Mouse (Mus musculus) lung, embryonic 16.5 days (tissue): ENCODE results near the gene Cdk10. TPM values are rescaled to one million over a fixed set of nuclear protein-coding genes. Genes with fewer than 3 reads are reported as not detected.

Experiments used
- ATAC-seq: fragments of 200-750 bp; cut with Nextera tagmentation; 2 replicates; pipeline ENCODE4 v1.8.0; 2017; ENCODE audit warnings: low read depth, mild to moderate bottlenecking, moderate library complexity
- H3K27ac ChIP-seq: fragments of 300-500 bp; sonication (generic); 2 replicates; pipeline ENCODE4 v1.5.1; 2014; ENCODE audit warnings: mild to moderate bottlenecking, control low read depth, low read length
- H3K27me3 ChIP-seq: fragments of 300-500 bp; sonication (generic); 2 replicates; pipeline ENCODE4 v1.6.1; 2014; ENCODE audit warnings: low read depth, low read length, mixed read lengths; ENCODE audit not compliant: control insufficient read depth, insufficient read depth
- H3K36me3 ChIP-seq: fragments of 300-500 bp; sonication (generic); 2 replicates; pipeline ENCODE4 v1.6.1; 2014; ENCODE audit warnings: low read length; ENCODE audit not compliant: control insufficient read depth, insufficient read depth
- H3K4me1 ChIP-seq: fragments of 300-500 bp; sonication (generic); replicated peaks from 2 replicates; pipeline ENCODE4 v1.6.1; 2014; ENCODE audit warnings: low read length, mixed read lengths; ENCODE audit not compliant: control insufficient read depth, insufficient read depth
- H3K4me2 ChIP-seq: fragments of 300-500 bp; sonication (generic); 2 replicates; pipeline ENCODE4 v1.6.1; 2014; ENCODE audit warnings: low read depth, low read length, control low read depth
- H3K4me3 ChIP-seq: fragments of 300-500 bp; sonication (generic); 2 replicates; pipeline ENCODE4 v1.5.1; 2014; ENCODE audit warnings: mild to moderate bottlenecking, low read length, control low read depth
- H3K9ac ChIP-seq: fragments of 300-500 bp; sonication (generic); 2 replicates; pipeline ENCODE4 v1.6.1; 2014; ENCODE audit warnings: low read length, control low read depth
- H3K9me3 ChIP-seq: fragments of 300-500 bp; sonication (generic); 2 replicates; pipeline ENCODE4 v1.6.1; 2016; ENCODE audit warnings: low read length; ENCODE audit not compliant: control insufficient read depth
- WGBS: fragments of 180-500 bp; shearing (Covaris S2); extraction: QIAGEN DNeasy Blood & Tissue Kit; methylation state at CpG from one replicate; pipeline ENCODE4 v1.1.7; 2014; 5-methylcytosine and 5-hydroxymethylcytosine counted together
- polyA plus RNA-seq: library from polyadenylated mRNA; unstranded; fragments of >200 nt; fragmentation: Nextera tagmentation; extraction: Ambion mirVana; gene quantifications from 2 replicates; pipeline ENCODE4 v1.2.1, GENCODE M21; 2015

The Cdk10 gene
- polyA plus RNA-seq, 1 experiment from 2014 or later, result 30.1 TPM

- Histone ChIP-seq H3K9me3 (no peaks in the 10 kb centered on the region), H3K4me2 (no peak overlapping the region), H3K36me3 (peaks cover 2% of the 10 kb centered on the region; the same call in 1 of the 2 replicates), H3K9ac (no peak overlapping the region), H3K27ac (no peak overlapping the region), H3K27me3 (no peaks in the 10 kb centered on the region), H3K4me1 (no peaks in the 10 kb centered on the region), H3K4me3 (no peak overlapping the region)
- WGBS, result 75% methylated on average over 7 of the region's 7 CpGs
- ATAC-seq, result no peak
These were observed 53.8 kb downstream of the Cdk10 start for GRCm38 (mm10) chr8:123278445-123278844.

- no peak overlapping the region for H3K9ac ChIP-seq
- no peak overlapping the region for H3K4me3 ChIP-seq
- WGBS, result 82% methylated on average over 4 of the region's 4 CpGs
- H3K27me3 ChIP-seq, result no peaks in the 10 kb centered on the region
- no peaks in the 10 kb centered on the region for H3K4me1 ChIP-seq
- no peak overlapping the region for H3K27ac ChIP-seq
- no peak overlapping the region for H3K4me2 ChIP-seq
- no peak for ATAC-seq
- H3K36me3 ChIP-seq, result peaks cover 2% of the 10 kb centered on the region; the same call in 1 of the 2 replicates
- no peaks in the 10 kb centered on the region for H3K9me3 ChIP-seq
These were observed 55.2 kb downstream of the Cdk10 start for GRCm38 (mm10) chr8:123279828-123280227.

- peaks cover 2% of the 10 kb centered on the region; the same call in 1 of the 2 replicates for H3K36me3 ChIP-seq
- H3K4me1 ChIP-seq, result no peaks in the 10 kb centered on the region
- no peak for ATAC-seq
- 80% methylated on average over 13 of the region's 13 CpGs for WGBS
- no peaks in the 10 kb centered on the region for H3K27me3 ChIP-seq
- no peak overlapping the region for H3K9ac ChIP-seq
- H3K27ac ChIP-seq, result no peak overlapping the region
- no peaks in the 10 kb centered on the region for H3K9me3 ChIP-seq
- H3K4me3 ChIP-seq, result no peak overlapping the region
- no peak overlapping the region for H3K4me2 ChIP-seq
These were observed 55.9 kb downstream of the Cdk10 start for GRCm38 (mm10) chr8:123280302-123281094.

Other genes starting within 250 kb of the Cdk10 start
- 23.9 and 25.8 TPM in 2 replicates for gene Ankrd11, start 182.6 kb upstream of the Cdk10 start, polyA plus RNA-seq
- gene Spg7, start 161.9 kb upstream of the Cdk10 start, polyA plus RNA-seq, result 43.7 and 46.4 TPM in 2 replicates
- 1,316 and 1,484 TPM in 2 replicates for gene Rpl13, start 122.5 kb upstream of the Cdk10 start, polyA plus RNA-seq
- 0.73 and 0.83 TPM in 2 replicates for gene Cpne7, start 107.5 kb upstream of the Cdk10 start, polyA plus RNA-seq
- 21.2 and 24.7 TPM in 2 replicates for gene Sult5a1, start 66.5 kb upstream of the Cdk10 start, polyA plus RNA-seq
- gene Dpep1, start 38.6 kb upstream of the Cdk10 start, polyA plus RNA-seq, result 15.4 and 20.9 TPM in 2 replicates
- 138 and 147 TPM in 2 replicates for gene Chmp1a, start 12.1 kb upstream of the Cdk10 start, polyA plus RNA-seq
- gene Spata33, start 12.0 kb upstream of the Cdk10 start, polyA plus RNA-seq, result 6.7 and 7.1 TPM in 2 replicates
- 5.7 and 5.8 TPM in 2 replicates for gene Spata2l, start 11.4 kb downstream of the Cdk10 start, polyA plus RNA-seq
- gene Zfp276, start 29.4 kb downstream of the Cdk10 start, polyA plus RNA-seq, result 22.0 and 23.1 TPM in 2 replicates
- 23.2 and 23.5 TPM in 2 replicates for gene Vps9d1, start 29.5 kb downstream of the Cdk10 start, polyA plus RNA-seq
- gene Fanca, start 93.7 kb downstream of the Cdk10 start, polyA plus RNA-seq, result 23.4 and 29.4 TPM in 2 replicates
- gene Spire2, start 107.9 kb downstream of the Cdk10 start, polyA plus RNA-seq, result 0.96 and 1.2 TPM in 2 replicates
- gene Tcf25, start 148.9 kb downstream of the Cdk10 start, polyA plus RNA-seq, result 149 TPM in 2 replicates
- gene Mc1r, start 182.3 kb downstream of the Cdk10 start, polyA plus RNA-seq, result not detected in 2 replicates
- gene Tubb3, start 186.6 kb downstream of the Cdk10 start, polyA plus RNA-seq, result 5.8 and 11.0 TPM in 2 replicates
- 26.3 and 28.0 TPM in 2 replicates for gene Def8, start 198.7 kb downstream of the Cdk10 start, polyA plus RNA-seq